Mouse (Mus musculus): ENCODE data around the gene Gm20388.

- TF ChIP-seq POLR2A (IDR thresholded peaks at IDR 0.05; ENCODE audit: low read depth, low read length) = no peak
- TF ChIP-seq CTCF (conservative IDR thresholded peaks at IDR 0.05; ENCODE audit: insufficient read depth, insufficient read length, low read depth, low read length) = no peak
These were observed 2396.2 kb downstream of the Gm20388 start for GRCm38 (mm10) chr8:122306660-122307399.

Data from kidney, adult 2 months (tissue).